Mouse (Mus musculus) embryo, embryonic 10.5 days (tissue): ENCODE measurements at regions not wholly inside any gene's neighbourhood (a gene's known extent, or its start where the extent isn't known, plus 50 kb on each side); places are given as distances from the start of the nearest gene placed in this dataset.
A peak's percentile ranks its signal among the peaks of the same experiment; 100 is the strongest.
"Not testable (repeated sequence)": the region's sequence is repeated elsewhere in the genome, so short reads cannot be mapped to it uniquely, and the experiment has no call there.

ENCODE experiments used
- DNase-seq: peaks from one replicate; pipeline ENCODE4 v3.0.0-alpha.2; 2015; ENCODE audit warnings: low spot score

DNA sequence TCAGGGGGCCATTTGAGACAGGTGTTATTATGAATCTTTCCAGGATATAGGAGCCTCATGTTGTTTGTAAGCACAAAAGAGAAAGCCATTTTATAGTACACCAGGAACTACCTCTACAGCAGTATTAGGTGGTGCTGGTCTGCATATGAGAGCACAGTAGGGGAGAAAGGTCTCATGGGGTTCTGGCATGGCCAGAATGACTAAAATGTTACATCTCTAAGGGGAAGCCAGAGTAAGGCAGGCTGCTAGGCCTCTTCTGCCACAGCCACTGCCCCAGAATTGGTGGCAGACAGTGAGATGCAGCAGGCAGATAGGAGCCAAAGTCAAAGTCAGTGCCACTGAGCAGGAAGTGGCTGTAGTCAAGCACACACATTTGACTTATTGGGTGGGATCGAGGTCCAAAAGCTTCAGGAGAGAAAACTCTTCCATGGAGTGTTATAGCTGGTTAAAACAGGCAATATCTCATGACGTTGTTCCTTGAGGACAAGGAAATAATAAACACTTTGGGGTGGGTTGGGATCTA lies 147.2 kb downstream of the Hira start:
- no peak for DNase-seq

DNA sequence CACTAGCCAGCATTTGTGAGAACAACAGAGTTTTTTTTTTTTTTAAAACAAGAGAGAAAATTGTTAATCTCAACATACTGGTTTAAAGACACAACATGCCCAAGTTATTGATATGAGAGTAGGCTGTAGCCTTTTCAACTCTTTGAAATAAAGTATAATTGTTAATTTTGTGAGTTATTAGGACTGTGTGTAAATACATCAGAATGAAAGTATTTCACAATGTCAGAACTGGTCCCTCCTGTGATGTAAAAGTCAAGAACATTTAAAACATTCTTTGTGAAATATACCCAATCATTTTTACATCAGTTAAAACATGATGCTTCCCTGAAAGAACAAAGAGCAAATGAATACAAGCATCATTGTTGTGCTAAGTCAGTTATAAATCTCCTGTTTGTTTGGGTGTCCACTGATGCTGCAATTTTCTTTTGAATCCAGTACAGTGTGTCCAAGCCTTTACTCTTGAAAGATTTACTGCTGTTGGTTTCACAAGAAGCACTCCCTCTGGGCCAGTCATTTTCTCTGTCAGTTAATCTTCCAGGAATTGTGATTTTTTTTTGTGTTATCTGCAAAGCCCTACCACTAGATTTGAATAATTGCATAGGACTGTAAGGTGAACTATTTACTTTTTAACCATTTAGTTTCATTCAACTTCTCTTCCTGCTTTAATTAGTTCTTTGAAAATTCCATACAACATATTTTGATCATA lies 148.5 kb downstream of the Hira start:
- DNase-seq, result no peak

DNA sequence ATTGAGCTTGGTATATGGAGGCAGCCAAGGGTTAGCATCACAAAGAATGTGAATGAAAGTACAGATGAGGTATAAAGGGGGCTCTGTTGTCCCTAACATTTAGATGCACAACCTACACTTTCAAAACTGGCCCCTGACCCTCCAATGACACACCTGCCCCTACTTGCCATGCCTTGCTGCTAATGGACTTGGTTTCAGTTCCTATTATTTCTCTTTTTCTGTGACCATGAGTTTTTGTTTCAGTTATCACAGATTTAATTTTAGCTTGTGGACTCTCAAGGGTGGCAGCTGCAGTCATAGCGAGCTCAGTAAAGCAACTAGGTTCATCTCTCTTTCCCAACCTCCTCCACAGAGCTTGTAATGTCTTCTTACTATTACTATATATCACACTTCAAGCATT lies 150.3 kb downstream of the Hira start:
- no peak for DNase-seq

DNA sequence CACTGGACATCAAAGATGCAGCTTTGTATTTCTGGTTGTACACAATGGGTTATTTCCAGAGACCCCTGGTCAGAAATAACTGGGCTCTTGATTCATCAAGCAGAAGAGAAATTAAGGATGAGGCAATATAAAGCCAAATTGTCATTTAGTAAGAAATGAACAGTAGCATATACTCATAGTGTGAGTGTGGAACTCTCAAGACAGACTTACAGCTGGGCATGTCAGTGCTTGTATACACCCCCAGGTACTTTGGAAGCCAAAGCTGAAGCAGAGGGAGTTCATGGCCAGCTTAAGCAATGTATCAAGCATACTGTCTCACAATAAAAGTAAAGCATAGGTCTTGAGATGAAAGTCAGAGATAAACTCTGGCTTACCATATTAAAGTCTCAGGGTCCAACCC lies 155.7 kb downstream of the Hira start:
- no peak for DNase-seq

GRCm38 (mm10) chr16:19035781-19036180 lies 158.9 kb downstream of the Hira start:
- DNase-seq, result no peak

GRCm38 (mm10) chr16:19037681-19038080 lies 160.8 kb downstream of the Hira start:
- DNase-seq, result no peak

DNA sequence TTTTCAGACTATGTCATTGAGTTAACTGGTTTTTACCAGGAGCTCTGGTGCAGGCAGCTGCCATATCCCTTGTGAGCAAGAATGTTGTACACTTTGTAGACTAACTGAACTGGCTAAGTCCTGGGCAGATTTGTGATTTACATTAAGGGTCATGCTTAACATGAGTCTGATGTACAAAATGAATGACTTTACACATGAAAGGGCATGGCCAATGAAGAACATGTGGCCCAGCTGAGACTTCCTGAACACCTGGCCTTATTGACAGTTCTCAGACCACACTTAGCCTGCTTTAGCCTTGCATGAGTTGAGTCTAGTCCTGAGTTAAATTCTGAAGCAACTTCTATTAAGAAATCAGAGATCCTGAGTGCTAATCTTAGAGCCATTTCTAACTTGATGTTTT lies 176.0 kb downstream of the Hira start:
- DNase-seq, result peak; percentile 1

DNA sequence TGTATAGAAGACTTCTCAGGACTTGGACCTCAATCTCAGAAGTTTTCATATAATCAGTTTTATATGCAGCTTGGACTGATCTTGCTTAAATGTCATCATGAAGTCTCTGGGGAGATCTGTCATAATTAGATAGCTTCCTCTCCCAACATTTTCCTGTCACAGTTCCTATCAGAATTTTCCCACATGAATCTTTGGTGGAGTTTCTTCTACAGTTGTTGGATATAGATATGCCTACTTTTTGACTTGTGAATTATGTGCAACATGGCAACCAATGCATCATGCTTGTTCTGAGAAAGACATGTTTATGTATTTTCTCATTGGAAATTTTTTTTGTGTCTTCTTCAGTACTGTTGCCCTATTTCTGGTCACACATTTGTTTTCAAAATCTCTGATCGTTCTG lies 183.5 kb downstream of the Hira start:
- DNase-seq, result no peak

- DNase-seq, result no peak
Observed at GRCm38 (mm10) chr16:19061796-19062195, 185.0 kb downstream of the Hira start.

- DNase-seq, result no peak
Observed at GRCm38 (mm10) chr16:19062557-19063400, 185.9 kb downstream of the Hira start.

GRCm38 (mm10) chr16:19063401-19063762 lies 186.5 kb downstream of the Hira start:
- no peak for DNase-seq

- no peak for DNase-seq
Observed at GRCm38 (mm10) chr16:19064397-19064796, 187.6 kb downstream of the Hira start.

GRCm38 (mm10) chr16:19065543-19066141 lies 188.8 kb downstream of the Hira start:
- no peak for DNase-seq

DNA sequence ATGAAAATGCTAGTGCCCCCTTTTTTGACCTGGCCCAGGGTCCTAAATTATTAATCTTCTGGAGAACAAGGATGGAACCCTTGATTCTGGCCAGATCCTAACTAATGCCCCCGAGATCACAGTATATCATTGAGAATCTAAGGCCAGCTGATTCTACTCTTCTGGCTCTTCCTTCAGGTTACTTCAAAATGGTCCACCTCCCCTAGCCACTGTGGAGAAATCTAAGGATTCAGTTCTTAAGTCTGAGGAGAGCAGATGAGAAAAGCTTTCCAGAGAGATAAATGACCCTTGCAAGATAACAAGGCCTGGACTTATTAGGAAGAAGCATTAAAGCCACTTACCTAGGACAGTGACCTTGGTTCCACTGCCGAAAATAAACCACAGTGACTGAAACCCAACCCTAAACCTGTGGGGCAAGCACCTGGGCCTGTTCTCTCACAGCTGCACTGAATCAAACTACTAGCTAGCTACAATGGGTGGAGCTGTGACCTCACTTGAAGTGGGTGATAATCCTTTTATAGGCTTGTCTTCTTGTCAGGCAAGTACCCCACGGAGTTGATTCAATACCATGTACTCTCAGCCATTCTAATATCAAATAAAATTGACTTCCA lies 190.0 kb downstream of the Hira start:
- DNase-seq, result no peak

GRCm38 (mm10) chr16:19083503-19083902 lies 206.7 kb downstream of the Hira start:
- DNase-seq, result not testable (repeated sequence)

DNA sequence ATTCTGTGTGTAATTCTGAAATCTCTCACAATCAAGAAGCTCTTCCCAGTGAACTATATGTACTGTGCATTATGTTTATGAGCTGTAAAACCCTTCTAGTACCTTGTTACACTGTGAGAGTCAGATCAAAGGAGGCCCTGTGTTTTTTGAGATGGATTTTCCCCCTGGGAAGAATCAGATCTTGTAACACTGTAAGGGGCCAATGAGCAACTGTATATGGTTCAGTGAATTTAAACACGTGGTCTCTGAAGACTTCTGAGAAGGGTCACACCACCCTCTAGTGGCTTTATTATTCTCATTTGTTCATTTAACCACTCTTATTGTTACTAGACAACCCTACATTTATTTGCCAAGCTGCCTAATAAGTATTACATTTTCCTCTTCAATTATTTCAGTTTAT lies 211.1 kb downstream of the Hira start:
- peak; percentile 45 for DNase-seq
